Mouse (Mus musculus) cerebellum, adult 18-20 months (tissue): ENCODE data around the gene Tmem217.
"Not testable (repeated sequence)": the region's sequence is repeated elsewhere in the genome, so short reads cannot be mapped to it uniquely, and the experiment has no call there.

Source experiments
- DNase-seq, 2 experiments: peaks; one replicate each; pipeline ENCODE4 v3.0.0; 2021

Gene Tmem217

GRCm38 (mm10) chr17:29500802-29501469 lies 51.2 kb downstream of the Tmem217 start:
- no peak for DNase-seq

DNA sequence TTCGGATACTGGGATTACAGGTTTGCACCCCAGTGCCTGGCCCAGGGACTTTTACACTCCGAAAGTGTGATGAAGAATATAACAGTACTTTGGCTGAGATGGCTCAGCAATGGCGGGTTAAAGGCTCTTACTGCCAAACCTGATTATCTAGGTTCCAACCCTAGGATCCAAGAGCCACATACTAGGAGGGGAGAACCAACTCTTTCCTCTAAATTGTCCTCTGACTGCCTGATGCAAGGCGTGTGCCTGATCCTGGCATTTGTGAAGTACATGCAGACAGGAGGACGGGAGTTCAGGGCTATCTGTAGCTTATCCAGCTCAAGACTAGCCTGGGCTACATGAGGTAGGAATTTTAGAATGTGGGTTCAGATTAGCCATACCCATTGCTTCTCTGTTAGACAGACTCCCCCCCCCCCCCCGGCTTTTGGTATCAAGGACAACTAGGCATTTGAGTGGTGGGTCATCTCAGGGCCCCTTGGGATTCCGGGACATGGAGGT lies 51.9 kb downstream of the Tmem217 start:
- DNase-seq: no peak

DNA sequence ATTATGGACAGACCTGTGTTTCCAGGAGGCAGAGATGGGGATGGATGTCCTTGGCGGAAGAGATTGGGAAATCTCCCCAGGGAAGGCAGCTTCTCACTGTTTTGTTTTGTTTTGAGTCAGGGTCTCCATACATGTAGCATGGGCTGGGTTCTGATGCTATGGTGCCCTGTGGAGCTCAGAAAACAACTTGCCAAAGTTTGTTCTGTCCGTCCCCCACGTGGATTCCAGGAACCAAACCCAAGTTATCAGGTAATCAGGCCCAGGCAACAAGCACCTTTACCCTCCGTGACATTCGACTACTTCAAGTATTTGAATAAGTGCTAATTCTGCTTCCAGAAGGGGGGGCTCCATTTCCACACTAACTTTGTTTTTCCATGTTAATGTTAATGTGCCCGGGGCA lies 52.7 kb downstream of the Tmem217 start:
- no peak for DNase-seq

- not testable (repeated sequence) for DNase-seq
Measured at GRCm38 (mm10) chr17:29498952-29499351, 53.2 kb downstream of the Tmem217 start.

DNA sequence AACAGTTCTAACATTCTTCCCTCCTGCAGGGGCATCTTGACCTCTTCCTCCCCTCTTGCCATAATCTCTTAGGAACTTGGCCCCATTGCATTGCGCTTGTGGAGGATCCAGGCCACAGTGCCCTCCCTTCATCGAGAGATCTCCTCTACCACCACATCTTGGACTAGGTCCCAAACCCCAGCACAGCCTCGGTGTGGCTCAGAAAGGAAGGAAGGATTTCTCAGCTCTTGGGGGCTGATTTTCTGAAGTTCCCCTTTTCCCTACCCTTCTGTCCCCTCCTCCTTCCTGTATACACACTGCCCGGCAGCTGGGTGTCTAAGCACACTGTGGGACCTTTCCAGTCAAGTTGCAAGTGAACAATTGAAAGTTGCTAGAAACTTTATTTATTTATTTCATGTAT lies 54.2 kb downstream of the Tmem217 start:
- DNase-seq: no peak

- not testable (repeated sequence) for DNase-seq
Measured at GRCm38 (mm10) chr17:29497481-29497880, 54.7 kb downstream of the Tmem217 start.

- DNase-seq: no peak
Measured at GRCm38 (mm10) chr17:29497071-29497354, 55.2 kb downstream of the Tmem217 start.

GRCm38 (mm10) chr17:29496211-29497070 lies 55.7 kb downstream of the Tmem217 start:
- no peak for DNase-seq

DNA sequence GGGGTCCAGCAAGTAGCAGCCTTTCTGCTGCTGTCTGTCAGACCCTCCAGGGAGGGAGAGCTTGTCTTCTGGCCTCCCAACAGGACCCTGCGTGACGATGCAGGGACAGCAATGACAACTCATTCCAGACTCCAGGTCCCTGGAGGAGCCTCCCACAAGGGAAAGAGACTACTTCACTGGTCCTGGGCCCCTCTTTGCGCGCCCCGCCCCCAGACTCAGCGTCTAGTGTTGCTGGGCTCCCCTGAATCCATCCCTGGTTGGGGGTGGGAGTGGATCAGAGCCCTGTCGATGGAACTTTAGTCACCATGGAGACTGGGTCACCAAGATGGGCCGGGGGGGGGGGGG lies 57.5 kb downstream of the Tmem217 start:
- DNase-seq: no peak

DNA sequence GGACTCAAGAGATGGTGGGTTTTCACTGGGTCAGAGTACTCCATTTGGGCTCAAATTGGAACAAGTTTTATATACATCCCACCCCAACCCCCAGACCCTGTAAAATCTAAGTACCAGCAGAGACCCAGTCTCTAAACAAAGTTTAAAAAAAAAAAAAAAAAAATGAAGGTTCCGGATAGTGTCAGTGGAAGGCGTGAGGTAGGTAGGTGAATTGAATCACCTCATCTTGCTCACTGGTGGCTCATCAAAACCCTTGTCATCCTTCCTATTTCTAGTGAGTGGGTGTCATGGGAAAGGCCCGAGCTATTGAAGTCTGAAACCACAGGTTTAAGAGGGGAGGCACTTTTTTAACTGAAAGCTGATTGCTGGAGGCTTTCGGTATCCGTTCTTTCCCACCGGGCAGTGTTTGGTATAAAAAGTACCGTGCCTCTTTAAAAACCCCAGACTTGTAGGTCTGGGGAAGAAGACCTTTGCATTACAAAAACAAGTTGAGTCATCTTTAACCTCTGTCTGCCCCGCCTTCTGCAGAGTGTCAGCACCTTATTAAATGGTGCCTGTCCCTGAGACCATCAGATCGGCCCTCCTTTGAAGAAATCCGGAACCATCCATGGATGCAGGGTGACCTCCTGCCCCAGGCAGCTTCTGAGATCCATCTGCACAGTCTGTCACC lies 58.0 kb downstream of the Tmem217 start:
- no peak for DNase-seq

DNA sequence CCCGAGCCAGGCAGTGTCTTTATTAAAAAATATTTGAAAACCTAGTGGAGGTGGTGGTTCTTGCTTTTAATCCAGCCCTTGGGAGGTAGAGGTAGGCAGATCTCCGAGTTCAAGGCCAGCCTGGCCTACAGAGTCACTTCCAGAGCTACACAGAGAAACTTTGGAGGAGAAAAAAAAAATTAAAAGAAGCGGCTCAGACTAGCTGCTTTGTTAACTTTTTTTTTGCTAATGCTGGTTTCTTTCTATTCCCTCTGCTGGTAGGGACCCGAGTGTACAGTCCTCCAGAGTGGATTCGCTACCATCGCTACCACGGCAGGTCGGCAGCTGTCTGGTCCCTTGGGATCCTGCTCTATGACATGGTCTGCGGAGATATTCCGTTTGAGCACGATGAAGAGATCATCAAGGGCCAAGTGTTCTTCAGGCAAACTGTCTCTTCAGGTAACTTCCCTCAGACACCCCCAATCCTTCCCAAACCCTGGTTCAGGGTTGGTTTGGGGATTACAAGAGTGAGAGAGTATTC lies 58.7 kb downstream of the Tmem217 start:
- no peak for DNase-seq

- DNase-seq: peak; percentile 60 to 66
Measured at GRCm38 (mm10) chr17:29492269-29493191, 59.7 kb downstream of the Tmem217 start.

- DNase-seq: peak; percentile 65 to 72
Measured at GRCm38 (mm10) chr17:29491591-29492268, 60.5 kb downstream of the Tmem217 start.

DNA sequence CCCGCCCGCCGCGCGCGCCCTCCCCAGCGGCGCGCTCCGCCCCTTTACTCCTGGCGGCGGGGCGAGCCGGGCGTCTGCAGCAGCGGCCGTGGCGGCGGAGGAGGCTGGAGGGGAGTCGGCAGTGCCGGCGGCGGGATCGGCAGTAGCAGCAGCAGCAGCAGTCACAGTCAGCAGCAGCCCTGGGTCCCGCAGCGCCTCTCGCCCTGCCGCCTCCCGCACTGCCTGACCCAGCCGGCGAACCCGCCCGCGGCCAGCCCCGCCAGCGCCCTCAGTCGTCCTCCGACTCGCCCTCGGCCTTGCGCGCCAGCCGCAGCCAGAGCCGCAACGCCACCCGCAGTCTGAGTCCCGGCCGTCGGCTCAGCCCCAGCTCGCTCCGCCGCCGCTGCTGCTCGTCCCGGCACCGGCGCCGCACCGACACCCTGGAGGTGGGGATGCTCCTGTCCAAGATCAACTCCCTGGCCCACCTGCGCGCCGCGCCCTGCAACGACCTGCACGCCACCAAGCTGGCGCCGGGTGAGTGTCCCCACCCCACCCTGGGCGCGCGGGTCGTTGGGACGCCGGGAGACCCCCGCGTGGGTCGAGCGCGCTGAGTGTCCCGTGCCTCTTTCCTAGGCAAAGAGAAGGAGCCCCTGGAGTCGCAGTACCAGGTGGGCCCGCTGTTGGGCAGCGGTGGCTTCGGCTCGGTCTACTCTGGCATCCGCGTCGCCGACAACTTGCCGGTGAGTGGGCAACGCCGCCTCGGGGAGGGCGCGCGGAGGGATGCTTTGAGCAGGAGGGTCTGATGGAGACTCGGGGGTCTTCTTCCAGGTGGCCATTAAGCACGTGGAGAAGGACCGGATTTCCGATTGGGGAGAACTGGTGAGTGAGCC lies 61.2 kb downstream of the Tmem217 start, which contains the start of gene Pim1:
Gene Pim1 (plus strand): TSS at position 41 of the 869 bp plus-strand sequence.
- no peak for DNase-seq

DNA sequence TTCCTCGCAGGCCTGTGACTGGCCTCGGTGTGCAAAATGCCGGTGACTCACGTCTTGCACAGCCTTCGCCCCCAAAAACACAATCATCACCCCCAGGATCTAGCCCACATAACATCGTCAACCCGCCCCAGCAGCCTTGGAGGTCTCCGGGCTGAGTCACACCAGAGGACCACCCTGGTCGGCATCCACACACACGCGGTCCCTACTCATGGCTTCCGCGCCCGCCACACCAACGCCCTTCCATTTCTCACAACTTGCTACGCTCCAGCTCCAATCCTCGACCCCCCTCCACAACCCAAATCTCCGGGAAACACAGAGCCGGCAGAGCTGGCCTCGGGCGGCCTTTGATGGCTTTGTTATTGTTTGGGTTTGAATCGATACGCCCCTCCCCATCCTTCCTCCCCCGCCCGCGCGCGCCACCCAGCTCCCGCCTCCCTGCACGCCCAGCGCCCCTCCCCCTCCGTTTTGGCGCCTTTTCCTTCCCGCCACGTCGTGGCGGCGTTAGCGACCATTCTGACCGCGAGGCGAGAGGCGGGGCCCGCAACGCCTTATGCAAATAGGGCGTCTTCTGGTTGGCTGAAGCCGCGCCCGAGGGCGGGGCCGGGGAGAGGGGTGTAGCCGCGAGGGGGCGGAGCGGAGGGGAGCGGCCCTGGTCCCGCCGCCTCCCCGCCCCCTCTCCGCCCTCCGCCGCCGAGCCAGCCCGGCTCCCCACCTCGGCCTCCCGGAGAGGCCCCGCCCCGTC lies 62.0 kb downstream of the Tmem217 start:
- peak; percentile 98 to 99 for DNase-seq

GRCm38 (mm10) chr17:29488978-29489970 lies 62.9 kb downstream of the Tmem217 start:
- DNase-seq: peak in 1 of 2 experiments; percentile 27

- no peak for DNase-seq
Measured at GRCm38 (mm10) chr17:29488257-29488977, 63.8 kb downstream of the Tmem217 start.
